Mouse (Mus musculus): ENCODE measurements around the gene Spdye4c. TPM values are rescaled to one million over a fixed set of nuclear protein-coding genes. Genes with fewer than 3 reads are reported as not detected.

The Spdye4c gene
- polyA plus RNA-seq, 1 experiment, result not detected

GRCm38 (mm10) chr2:128549561-128549960 lies 41.4 kb upstream of the Spdye4c start:
- no peaks in the 10 kb centered on the region for H3K79me2 ChIP-seq (ENCODE audit: control insufficient read depth, insufficient read depth)
- H3K27me3 ChIP-seq (ENCODE audit: control insufficient read depth, insufficient read depth, insufficient read length), result no peaks in the 10 kb centered on the region
- H3K4me3 ChIP-seq (ENCODE audit: insufficient read depth, poor library complexity, severe bottlenecking), result no peak overlapping the region
- H3K79me3 ChIP-seq (ENCODE audit: low read depth), result no peaks in the 10 kb centered on the region
- H3K36me3 ChIP-seq (ENCODE audit: control insufficient read depth, insufficient read depth), result no peaks in the 10 kb centered on the region
- no peak overlapping the region for H3ac ChIP-seq (ENCODE audit: control insufficient read depth, insufficient read length, low read depth)
- TF ChIP-seq CTCF (IDR thresholded peaks at IDR 0.05; ENCODE audit: control insufficient read depth, insufficient read depth, insufficient read length) (no peak), MAX (IDR thresholded peaks at IDR 0.05) (no peak)

GRCm38 (mm10) chr2:128549963-128550362 lies 41.0 kb upstream of the Spdye4c start:
- TF ChIP-seq CTCF (IDR thresholded peaks at IDR 0.05; ENCODE audit: control insufficient read depth, insufficient read depth, insufficient read length) (no peak), CEBPB (IDR thresholded peaks at IDR 0.05; ENCODE audit: low read depth) (no peak), MYOG (IDR thresholded peaks at IDR 0.05; ENCODE audit: control insufficient read depth, extremely low read depth, insufficient read length) (no peak), MYOD1 (IDR thresholded peaks at IDR 0.05; ENCODE audit: control insufficient read depth, insufficient read length, low read depth) (no peak), FOSL1 (IDR thresholded peaks at IDR 0.05; ENCODE audit: insufficient read depth, low read length, poor library complexity, severe bottlenecking) (no peak), MAX (IDR thresholded peaks at IDR 0.05) (no peak), USF1 (IDR thresholded peaks at IDR 0.05; ENCODE audit: low read depth) (no peak)
- no peaks in the 10 kb centered on the region for H3K79me3 ChIP-seq (ENCODE audit: low read depth)
- no peak overlapping the region for H3K4me3 ChIP-seq (ENCODE audit: insufficient read depth, poor library complexity, severe bottlenecking)
- H3K79me2 ChIP-seq (ENCODE audit: control insufficient read depth, insufficient read depth), result no peaks in the 10 kb centered on the region
- no peaks in the 10 kb centered on the region for H3K36me3 ChIP-seq (ENCODE audit: control insufficient read depth, insufficient read depth)
- no peak overlapping the region for H3ac ChIP-seq (ENCODE audit: control insufficient read depth, insufficient read length, low read depth)
- no peaks in the 10 kb centered on the region for H3K27me3 ChIP-seq (ENCODE audit: control insufficient read depth, insufficient read depth, insufficient read length)

- Histone ChIP-seq H3ac (ENCODE audit: control insufficient read depth, insufficient read length, low read depth) (no peak overlapping the region), H3K36me3 (ENCODE audit: control insufficient read depth, insufficient read depth) (no peaks in the 10 kb centered on the region)
- TF ChIP-seq FOSL1 (IDR thresholded peaks at IDR 0.05; ENCODE audit: insufficient read depth, low read length, poor library complexity, severe bottlenecking) (no peak), CEBPB (IDR thresholded peaks at IDR 0.05; ENCODE audit: low read depth) (no peak), MAX (IDR thresholded peaks at IDR 0.05) (no peak), USF1 (IDR thresholded peaks at IDR 0.05; ENCODE audit: low read depth) (no peak)
Observed at GRCm38 (mm10) chr2:128552080-128552791, 38.8 kb upstream of the Spdye4c start.

GRCm38 (mm10) chr2:128552798-128553720 lies 38.0 kb upstream of the Spdye4c start:
- no peak for TF ChIP-seq USF1 (IDR thresholded peaks at IDR 0.05; ENCODE audit: low read depth)
- peak; percentile 20 for TF ChIP-seq MAX (IDR thresholded peaks at IDR 0.05)
- peak; percentile 11 for TF ChIP-seq CEBPB (IDR thresholded peaks at IDR 0.05; ENCODE audit: low read depth)
- no peak for TF ChIP-seq FOSL1 (IDR thresholded peaks at IDR 0.05; ENCODE audit: insufficient read depth, low read length, poor library complexity, severe bottlenecking)
- H3K79me3 ChIP-seq (ENCODE audit: low read depth), result no peaks in the 10 kb centered on the region
- no peak overlapping the region for H3K4me3 ChIP-seq (ENCODE audit: insufficient read depth, poor library complexity, severe bottlenecking)
- no peak overlapping the region for H3ac ChIP-seq (ENCODE audit: control insufficient read depth, insufficient read length, low read depth)
- H3K27me3 ChIP-seq (ENCODE audit: control insufficient read depth, insufficient read depth, insufficient read length), result no peaks in the 10 kb centered on the region
- H3K36me3 ChIP-seq (ENCODE audit: control insufficient read depth, insufficient read depth), result no peaks in the 10 kb centered on the region
- H3K79me2 ChIP-seq (ENCODE audit: control insufficient read depth, insufficient read depth), result no peaks in the 10 kb centered on the region

More at GRCm38 (mm10) chr2:128552080-128552791, 38.8 kb upstream of the Spdye4c start:
- Histone ChIP-seq H3K79me3 (ENCODE audit: low read depth) (no peaks in the 10 kb centered on the region), H3K79me2 (ENCODE audit: control insufficient read depth, insufficient read depth) (no peaks in the 10 kb centered on the region), H3K27me3 (ENCODE audit: control insufficient read depth, insufficient read depth, insufficient read length) (no peaks in the 10 kb centered on the region), H3K4me3 (ENCODE audit: insufficient read depth, poor library complexity, severe bottlenecking) (no peak overlapping the region)

- no peaks in the 10 kb centered on the region for H3K27me3 ChIP-seq (ENCODE audit: control insufficient read depth, insufficient read depth, insufficient read length)
- H3ac ChIP-seq (ENCODE audit: control insufficient read depth, insufficient read length, low read depth), result no peak overlapping the region
- TF ChIP-seq MYOG (IDR thresholded peaks at IDR 0.05; ENCODE audit: control insufficient read depth, extremely low read depth, insufficient read length) (no peak), CEBPB (IDR thresholded peaks at IDR 0.05; ENCODE audit: low read depth) (no peak), USF1 (IDR thresholded peaks at IDR 0.05; ENCODE audit: low read depth) (no peak), FOSL1 (IDR thresholded peaks at IDR 0.05; ENCODE audit: insufficient read depth, low read length, poor library complexity, severe bottlenecking) (no peak), CTCF (IDR thresholded peaks at IDR 0.05; ENCODE audit: control insufficient read depth, insufficient read depth, insufficient read length) (no peak), MYOD1 (IDR thresholded peaks at IDR 0.05; ENCODE audit: control insufficient read depth, insufficient read length, low read depth) (no peak), MAX (IDR thresholded peaks at IDR 0.05) (no peak)
Observed at GRCm38 (mm10) chr2:128555082-128555481, 35.9 kb upstream of the Spdye4c start.

GRCm38 (mm10) chr2:128564195-128564594 lies 26.8 kb upstream of the Spdye4c start:
- Histone ChIP-seq H3ac (ENCODE audit: control insufficient read depth, insufficient read length, low read depth) (no peak overlapping the region), H3K4me3 (ENCODE audit: insufficient read depth, poor library complexity, severe bottlenecking) (no peak overlapping the region), H3K79me3 (ENCODE audit: low read depth) (no peaks in the 10 kb centered on the region), H3K79me2 (ENCODE audit: control insufficient read depth, insufficient read depth) (no peaks in the 10 kb centered on the region), H3K27me3 (ENCODE audit: control insufficient read depth, insufficient read depth, insufficient read length) (no peaks in the 10 kb centered on the region), H3K36me3 (ENCODE audit: control insufficient read depth, insufficient read depth) (no peaks in the 10 kb centered on the region)
- TF ChIP-seq MYOD1 (IDR thresholded peaks at IDR 0.05; ENCODE audit: control insufficient read depth, insufficient read length, low read depth), result no peak
- no peak for TF ChIP-seq FOSL1 (IDR thresholded peaks at IDR 0.05; ENCODE audit: insufficient read depth, low read length, poor library complexity, severe bottlenecking)

More at GRCm38 (mm10) chr2:128555082-128555481, 35.9 kb upstream of the Spdye4c start:
- no peaks in the 10 kb centered on the region for H3K79me2 ChIP-seq (ENCODE audit: control insufficient read depth, insufficient read depth)
- H3K79me3 ChIP-seq (ENCODE audit: low read depth), result no peaks in the 10 kb centered on the region
- H3K4me3 ChIP-seq (ENCODE audit: insufficient read depth, poor library complexity, severe bottlenecking), result no peak overlapping the region
- no peaks in the 10 kb centered on the region for H3K36me3 ChIP-seq (ENCODE audit: control insufficient read depth, insufficient read depth)
